16 mouse cellular contexts compared by ENCODE assay signal in genomic region chr11:52591596-52592180, GRCm38 (mm10).
A peak's percentile ranks its signal among the peaks of the same experiment; 100 is the strongest.
DNase-seq lines count a peak whose midpoint lies in the region; ATAC-seq and TF ChIP-seq lines count a peak whose summit lies in the region.
"Had no signal": no experiment of that assay in that cellular context is flagged by ENCODE, and none has a peak within 500 bp of the region (broad histone marks: within the 10 kb centered on the region; RNA-seq: fewer than 3 reads in every experiment).

No protein-coding gene starts in this region.

- H3K9ac ChIP-seq in forebrain, embryonic 14.5 days (ENCODE audit: low read length): no peak overlapping the region
- no peak overlapping the region for H3K9ac ChIP-seq in forebrain, embryonic 12.5 days
- H3K9ac ChIP-seq in lung, embryonic 14.5 days: no peak overlapping the region
- H3K9ac ChIP-seq: forebrain, embryonic 15.5 days; hindbrain, embryonic 15.5 days; liver, embryonic 12.5 days; neural tube, embryonic 13.5 days had no signal

- TF ChIP-seq CTCF in lung, embryonic 14.5 days (IDR thresholded peaks at IDR 0.05; ENCODE audit: low read depth): no peak
- no peak for TF ChIP-seq CTCF in brain, embryonic 14.5 days (IDR thresholded peaks at IDR 0.05; ENCODE audit: borderline replicate concordance, extremely low read depth, insufficient read depth, insufficient read length)

- DNase-seq in forebrain, embryonic 14.5 days (ENCODE audit: low spot score): peak; percentile 46
- DNase-seq in lung, embryonic 14.5 days: peak; percentile 45
- no peak for DNase-seq in lung, adult 18-20 months
- peak; percentile 64 for DNase-seq in brain, embryonic 14.5 days (ENCODE audit: low read depth)
- DNase-seq in telencephalon, adult 2 months (ENCODE audit: low read depth, low spot score): peak; percentile 59
- DNase-seq: B cell, adult 2 months; cerebellum, adult 11 months; left cerebral cortex, postnatal 4 days had no signal

- 79% methylated on average over 9 of the region's 9 CpGs for WGBS in forebrain, embryonic 14.5 days
- 86% methylated on average over 9 of the region's 9 CpGs for WGBS in forebrain, embryonic 12.5 days
- 47% methylated on average over 9 of the region's 9 CpGs for WGBS in lung, embryonic 14.5 days

- H3K4me1 ChIP-seq in forebrain, embryonic 14.5 days (ENCODE audit: control insufficient read depth, insufficient read depth, low read length): no peaks in the 10 kb centered on the region
- H3K4me1 ChIP-seq in forebrain, embryonic 12.5 days: no peaks in the 10 kb centered on the region
- H3K4me1 ChIP-seq in lung, embryonic 14.5 days (ENCODE audit: insufficient read depth): no peaks in the 10 kb centered on the region
- H3K4me1 ChIP-seq: forebrain, embryonic 15.5 days; liver, embryonic 12.5 days had no signal

- H3K36me3 ChIP-seq in forebrain, embryonic 14.5 days (ENCODE audit: control insufficient read depth, insufficient read depth, low read length): no peaks in the 10 kb centered on the region
- H3K36me3 ChIP-seq in forebrain, embryonic 12.5 days (replicated peaks): no peaks in the 10 kb centered on the region
- no peaks in the 10 kb centered on the region for H3K36me3 ChIP-seq in lung, embryonic 14.5 days (ENCODE audit: insufficient read depth)
- H3K36me3 ChIP-seq: forebrain, embryonic 15.5 days; hindbrain, embryonic 15.5 days; liver, embryonic 12.5 days; neural tube, embryonic 13.5 days had no signal

- H3K27me3 ChIP-seq in forebrain, embryonic 14.5 days (replicated peaks; ENCODE audit: control insufficient read depth, insufficient read depth, low read length): no peaks in the 10 kb centered on the region
- no peaks in the 10 kb centered on the region for H3K27me3 ChIP-seq in forebrain, embryonic 12.5 days
- H3K27me3 ChIP-seq in lung, embryonic 14.5 days (ENCODE audit: insufficient read depth, low read length): no peaks in the 10 kb centered on the region
- H3K27me3 ChIP-seq: forebrain, embryonic 15.5 days; hindbrain, embryonic 15.5 days; liver, embryonic 12.5 days had no signal

- no peak for TF ChIP-seq POLR2A in brain, embryonic 14.5 days (IDR thresholded peaks at IDR 0.05; ENCODE audit: borderline replicate concordance, extremely low read depth, insufficient read depth, insufficient read length, poor library complexity, severe bottlenecking)

- ATAC-seq in forebrain, embryonic 14.5 days: no peak
- no peak for ATAC-seq in forebrain, embryonic 12.5 days (ENCODE audit: low FRiP score)
- no peak for ATAC-seq in lung, embryonic 14.5 days (ENCODE audit: insufficient read depth)
- ATAC-seq in granulocyte monocyte progenitor cell, adult 5-6 weeks (replicated peaks; ENCODE audit: poor library complexity, severe bottlenecking): no peak
- ATAC-seq: forebrain, embryonic 15.5 days; liver, embryonic 12.5 days; lung, postnatal 0 days; Patski had no signal

- no peaks in the 10 kb centered on the region for H3K9me3 ChIP-seq in forebrain, embryonic 14.5 days (replicated peaks; ENCODE audit: control insufficient read depth, low read length)
- H3K9me3 ChIP-seq in forebrain, embryonic 12.5 days: peaks cover 8% of the 10 kb centered on the region; the same call in 1 of the 2 replicates
- H3K9me3 ChIP-seq in lung, embryonic 14.5 days (ENCODE audit: low read depth, low read length): 0 out of 2 replicates have a peak, but pooled peaks cover 8% of the 10 kb centered on the region
- H3K9me3 ChIP-seq: hindbrain, embryonic 15.5 days; liver, embryonic 12.5 days had no signal

- no peak overlapping the region for H3K27ac ChIP-seq in forebrain, embryonic 14.5 days (ENCODE audit: low read depth, low read length)
- H3K27ac ChIP-seq in forebrain, embryonic 12.5 days: no peak overlapping the region
- H3K27ac ChIP-seq in lung, embryonic 14.5 days (ENCODE audit: low read depth): no peak overlapping the region
- H3K27ac ChIP-seq: forebrain, embryonic 15.5 days; hindbrain, embryonic 15.5 days; liver, embryonic 12.5 days; neural tube, embryonic 13.5 days had no signal

- H3K4me3 ChIP-seq in forebrain, embryonic 14.5 days (ENCODE audit: low read depth, low read length): no peak overlapping the region
- no peak overlapping the region for H3K4me3 ChIP-seq in forebrain, embryonic 12.5 days (replicated peaks)
- H3K4me3 ChIP-seq in lung, embryonic 14.5 days (ENCODE audit: low read depth, low read length): no peak overlapping the region
- H3K4me3 ChIP-seq: forebrain, embryonic 15.5 days; hindbrain, embryonic 15.5 days; liver, embryonic 12.5 days; neural tube, embryonic 13.5 days had no signal

- H3K4me2 ChIP-seq in forebrain, embryonic 14.5 days (ENCODE audit: low read length): no peak overlapping the region
- H3K4me2 ChIP-seq in forebrain, embryonic 12.5 days: no peak overlapping the region
- H3K4me2 ChIP-seq in lung, embryonic 14.5 days: no peak overlapping the region
- H3K4me2 ChIP-seq: forebrain, embryonic 15.5 days; hindbrain, embryonic 15.5 days; liver, embryonic 12.5 days; neural tube, embryonic 13.5 days had no signal

Comparison
In these comparisons a context has a peak if more than half of its experiments do, and no peak if none do; other contexts are left out.
1. DNase-seq: peak in forebrain, embryonic 14.5 days (single experiment), lung, embryonic 14.5 days (single experiment), brain, embryonic 14.5 days (single experiment) and telencephalon, adult 2 months (single experiment); none in lung, adult 18-20 months (0 of 2).